Mouse (Mus musculus) megakaryocyte, embryonic 14.5 days (primary cell): ENCODE results near the gene Nanog. TPM values are rescaled to one million over a fixed set of nuclear protein-coding genes. Genes with fewer than 3 reads are reported as not detected.

ENCODE experiments used
- H3K27me3 ChIP-seq: replicated peaks from 2 replicates; pipeline ENCODE3; 2012; ENCODE audit warnings: inconsistent platforms
- H3K36me3 ChIP-seq: replicated peaks from 2 replicates; pipeline ENCODE3; 2012; ENCODE audit warnings: low read length, inconsistent platforms, mixed read lengths
- H3K4me1 ChIP-seq: 2 replicates; pipeline ENCODE4 v1.6.1; 2012; ENCODE audit warnings: inconsistent platforms
- H3K4me3 ChIP-seq: replicated peaks from 2 replicates; pipeline ENCODE3; 2012; ENCODE audit warnings: moderate library complexity, mild to moderate bottlenecking, inconsistent platforms
- H3K9me3 ChIP-seq: 2 replicates; pipeline ENCODE4 v1.6.1; 2012; ENCODE audit warnings: inconsistent platforms
- FLI1 ChIP-seq: IDR thresholded peaks from 2 replicates; pipeline ENCODE4 v1.6.1; 2012; ENCODE audit warnings: low read length, inconsistent platforms, mixed read lengths
- GATA1 ChIP-seq: IDR thresholded peaks from 3 replicates; pipeline ENCODE4 v1.6.1; 2012; ENCODE audit warnings: mixed read lengths, low read length, inconsistent platforms, borderline replicate concordance
- polyA plus RNA-seq: library from polyadenylated mRNA; stranded (reverse); fragments of >175 nt; gene quantifications from 2 replicates; pipeline ENCODE4 v1.2.3, GENCODE M21; 2012; ENCODE audit warnings: low replicate concordance; ENCODE audit not compliant: insufficient read depth

Gene Nanog
- not detected in 2 replicates for polyA plus RNA-seq

DNA sequence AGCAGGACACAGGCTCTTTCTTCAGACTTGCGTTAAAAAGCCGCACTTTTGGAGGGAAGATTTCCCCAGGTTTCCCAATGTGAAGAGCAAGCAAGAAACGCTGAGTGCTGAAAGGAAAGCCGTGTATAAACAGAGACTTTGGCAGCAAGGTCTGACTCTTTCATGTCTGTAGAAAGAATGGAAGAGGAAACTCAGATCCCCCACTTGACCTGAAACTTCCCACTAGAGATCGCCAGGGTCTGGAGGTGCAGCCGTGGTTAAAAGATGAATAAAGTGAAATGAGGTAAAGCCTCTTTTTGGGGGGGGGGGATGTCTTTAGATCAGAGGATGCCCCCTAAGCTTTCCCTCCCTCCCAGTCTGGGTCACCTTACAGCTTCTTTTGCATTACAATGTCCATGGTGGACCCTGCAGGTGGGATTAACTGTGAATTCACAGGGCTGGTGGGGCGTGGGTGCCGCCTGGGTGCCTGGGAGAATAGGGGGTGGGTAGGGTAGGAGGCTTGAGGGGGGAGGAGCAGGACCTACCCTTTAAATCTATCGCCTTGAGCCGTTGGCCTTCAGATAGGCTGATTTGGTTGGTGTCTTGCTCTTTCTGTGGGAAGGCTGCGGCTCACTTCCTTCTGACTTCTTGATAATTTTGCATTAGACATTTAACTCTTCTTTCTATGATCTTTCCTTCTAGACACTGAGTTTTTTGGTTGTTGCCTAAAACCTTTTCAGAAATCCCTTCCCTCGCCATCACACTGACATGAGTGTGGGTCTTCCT, at the start of gene Nanog:
Gene Nanog, plus strand, starts transcription at position 454 of the 765 bp plus-strand sequence.
- Histone ChIP-seq H3K9me3 (peaks cover 5% of the 10 kb centered on the region; the same call in 1 of the 2 replicates), H3K36me3 (no peaks in the 10 kb centered on the region), H3K27me3 (peaks cover 49% of the 10 kb centered on the region), H3K4me3 (no peak within 1 kb of the TSS), H3K4me1 (peaks cover 9% of the 10 kb centered on the region)
- no peak for TF ChIP-seq FLI1
- TF ChIP-seq GATA1, result no peak

- H3K4me3 ChIP-seq, result no peak overlapping the region
- no peaks in the 10 kb centered on the region for H3K36me3 ChIP-seq
- H3K9me3 ChIP-seq, result no peaks in the 10 kb centered on the region
- peaks cover 10% of the 10 kb centered on the region for H3K4me1 ChIP-seq
- H3K27me3 ChIP-seq, result peaks cover 13% of the 10 kb centered on the region
- TF ChIP-seq FLI1 (no peak), GATA1 (no peak)
These were observed 49.7 kb upstream of the Nanog start for GRCm38 (mm10) chr6:122657630-122658029.

DNA sequence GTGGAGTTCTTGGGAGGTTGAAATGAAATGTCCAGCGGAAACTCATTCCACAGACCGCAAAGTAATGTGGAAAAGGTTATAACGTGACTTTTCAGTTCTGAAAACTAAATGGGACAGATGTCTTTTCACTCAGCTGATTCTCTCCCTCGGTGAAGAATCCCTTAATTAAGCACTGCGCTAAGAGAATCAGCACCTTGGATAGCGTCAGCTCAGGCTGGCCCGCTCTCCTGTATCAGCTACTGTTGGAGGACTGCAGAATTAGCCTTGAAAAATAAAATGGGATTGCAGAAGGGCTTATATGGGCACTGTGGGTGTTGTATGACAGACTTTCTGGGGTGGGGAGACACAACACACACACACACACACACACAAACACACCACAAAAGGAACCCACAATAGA, 47.7 kb upstream of the Nanog start:
- Histone ChIP-seq H3K9me3 (no peaks in the 10 kb centered on the region), H3K4me3 (no peak overlapping the region), H3K36me3 (no peaks in the 10 kb centered on the region), H3K27me3 (peaks cover 29% of the 10 kb centered on the region), H3K4me1 (peaks cover 4% of the 10 kb centered on the region; the same call in 1 of the 2 replicates)
- TF ChIP-seq FLI1, result no peak
- TF ChIP-seq GATA1, result no peak

GRCm38 (mm10) chr6:122660601-122661379, 46.5 kb upstream of the Nanog start:
- no peaks in the 10 kb centered on the region for H3K36me3 ChIP-seq
- no peak overlapping the region for H3K4me3 ChIP-seq
- H3K4me1 ChIP-seq, result peaks cover 4% of the 10 kb centered on the region; the same call in 1 of the 2 replicates
- no peaks in the 10 kb centered on the region for H3K9me3 ChIP-seq
- TF ChIP-seq GATA1, result no peak
- H3K27me3 ChIP-seq, result peaks cover 31% of the 10 kb centered on the region

DNA sequence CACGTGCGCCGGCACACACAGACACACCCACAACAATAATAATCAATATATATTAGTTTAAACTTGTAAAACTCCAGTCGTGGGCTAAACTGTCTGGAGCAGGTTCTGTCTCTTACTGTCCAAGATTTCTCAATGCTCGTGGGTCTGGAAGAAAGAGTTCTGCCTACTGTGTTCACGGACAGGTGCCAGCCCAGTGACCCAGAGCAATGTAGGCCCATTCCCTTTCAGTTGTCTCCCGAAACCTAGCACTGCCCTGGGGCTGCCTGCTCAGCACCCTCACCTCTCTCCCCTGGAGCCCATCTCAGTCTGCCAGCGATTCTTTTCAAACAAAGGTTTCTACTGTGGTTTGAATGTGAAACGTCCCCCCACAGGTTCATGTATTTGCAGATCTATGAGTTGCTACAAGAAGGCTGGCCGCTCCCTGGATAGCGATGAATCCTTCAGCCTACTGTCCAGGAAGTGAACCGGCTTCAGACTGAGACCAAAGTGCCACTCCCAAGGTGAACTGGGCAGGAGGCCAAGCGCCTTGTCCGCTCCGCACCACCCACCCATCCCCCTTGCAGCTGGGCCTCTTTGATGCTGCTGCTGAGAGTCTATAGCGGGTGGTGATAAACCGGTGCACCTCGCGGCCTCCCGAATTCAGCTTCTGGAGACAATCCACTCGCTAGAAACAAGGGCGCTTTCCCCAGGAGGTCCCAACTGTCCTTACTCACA, 44.6 kb upstream of the Nanog start:
- no peak for TF ChIP-seq FLI1
- no peak for TF ChIP-seq GATA1
- peaks cover 4% of the 10 kb centered on the region; the same call in 1 of the 2 replicates for H3K4me1 ChIP-seq
- H3K9me3 ChIP-seq, result no peaks in the 10 kb centered on the region
- peaks cover 44% of the 10 kb centered on the region for H3K27me3 ChIP-seq
- H3K36me3 ChIP-seq, result no peaks in the 10 kb centered on the region
- H3K4me3 ChIP-seq, result peak overlapping the region; percentile 50

GRCm38 (mm10) chr6:122663596-122664206, 43.6 kb upstream of the Nanog start:
- Histone ChIP-seq H3K36me3 (no peaks in the 10 kb centered on the region), H3K27me3 (peaks cover 51% of the 10 kb centered on the region), H3K4me3 (no peak overlapping the region), H3K9me3 (no peaks in the 10 kb centered on the region), H3K4me1 (peaks cover 4% of the 10 kb centered on the region; the same call in 1 of the 2 replicates)
- TF ChIP-seq FLI1 (no peak), GATA1 (no peak)

DNA sequence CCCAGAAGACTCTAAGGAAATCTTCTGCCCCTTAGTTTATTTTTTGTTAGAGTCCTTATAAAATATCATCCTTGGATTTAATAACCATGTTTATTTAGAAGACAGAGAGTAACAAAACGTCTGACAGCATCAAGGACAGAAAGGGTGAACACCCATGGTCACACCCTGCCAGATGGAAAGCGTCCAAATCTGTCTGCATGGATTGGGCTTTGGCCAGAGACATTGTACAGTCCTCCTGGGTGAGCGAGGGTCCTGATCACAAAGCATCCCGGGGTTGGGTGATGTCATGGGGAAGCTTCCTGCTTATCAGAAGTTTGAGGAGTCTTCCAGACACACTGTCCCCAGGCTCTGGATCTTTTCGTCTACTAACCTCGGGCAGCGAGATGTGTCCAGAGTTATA, 41.4 kb upstream of the Nanog start:
- H3K27me3 ChIP-seq, result peaks cover 51% of the 10 kb centered on the region
- H3K36me3 ChIP-seq, result no peaks in the 10 kb centered on the region
- TF ChIP-seq FLI1, result no peak
- TF ChIP-seq GATA1, result no peak
- no peaks in the 10 kb centered on the region for H3K9me3 ChIP-seq
- H3K4me1 ChIP-seq, result peaks cover 10% of the 10 kb centered on the region
- no peak overlapping the region for H3K4me3 ChIP-seq

GRCm38 (mm10) chr6:122667715-122668114, 39.6 kb upstream of the Nanog start:
- H3K27me3 ChIP-seq, result peaks cover 38% of the 10 kb centered on the region
- no peaks in the 10 kb centered on the region for H3K9me3 ChIP-seq
- TF ChIP-seq GATA1 (no peak), FLI1 (no peak)
- no peak overlapping the region for H3K4me3 ChIP-seq
- no peaks in the 10 kb centered on the region for H3K36me3 ChIP-seq
- peaks cover 10% of the 10 kb centered on the region for H3K4me1 ChIP-seq

- Histone ChIP-seq H3K27me3 (peaks cover 27% of the 10 kb centered on the region), H3K4me1 (peaks cover 6% of the 10 kb centered on the region), H3K9me3 (no peaks in the 10 kb centered on the region), H3K4me3 (no peak overlapping the region), H3K36me3 (no peaks in the 10 kb centered on the region)
- TF ChIP-seq FLI1, result no peak
- no peak for TF ChIP-seq GATA1
These were observed 38.5 kb upstream of the Nanog start for GRCm38 (mm10) chr6:122668823-122669222.
